Mouse (Mus musculus): Measurements from ENCODE around the gene Amigo3. TPM values are rescaled to one million over a fixed set of nuclear protein-coding genes. Genes with fewer than 3 reads are reported as not detected.

The Amigo3 gene
- polyA plus RNA-seq, 1 experiment from 2014 or later: 1.1 TPM

DNA sequence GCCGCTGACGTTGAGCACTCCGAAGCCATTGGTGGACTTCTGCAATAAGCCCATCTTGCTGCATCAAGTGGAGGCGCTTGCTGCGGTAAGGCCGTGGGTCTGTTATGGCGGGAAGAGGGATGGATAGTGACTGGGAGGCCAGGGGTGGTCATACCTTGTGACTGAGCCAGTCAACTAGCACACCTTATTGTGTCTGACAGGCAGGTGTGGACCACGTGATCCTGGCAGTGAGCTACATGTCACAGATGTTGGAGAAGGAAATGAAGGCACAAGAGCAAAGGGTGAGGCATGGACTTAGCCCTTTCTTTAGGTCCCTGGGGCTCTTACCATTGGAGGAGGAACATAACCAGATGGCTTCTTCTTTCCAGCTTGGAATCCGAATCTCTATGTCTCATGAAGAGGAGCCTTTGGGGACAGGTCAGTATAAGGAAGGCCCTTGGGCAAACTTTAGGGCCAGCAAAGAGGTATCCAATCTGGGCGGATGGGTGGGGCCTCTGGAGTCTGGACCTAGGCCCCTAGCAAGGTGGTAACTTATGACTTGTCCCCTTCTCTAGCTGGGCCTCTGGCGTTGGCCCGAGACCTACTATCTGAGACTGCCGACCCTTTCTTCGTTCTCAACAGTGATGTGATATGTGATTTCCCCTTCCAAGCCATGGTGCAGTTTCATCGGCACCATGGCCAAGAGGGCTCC lies 3.3 kb upstream of the Amigo3 start:
- no peaks in the 10 kb centered on the region for H3K9me3 ChIP-seq (replicated peaks; ENCODE audit: control insufficient read depth, low read length)
- no peak for ATAC-seq (replicated peaks; ENCODE audit: insufficient number of reproducible peaks, low FRiP score, low TSS enrichment)
- 35% methylated on average over 15 of the region's 15 CpGs for WGBS (ENCODE audit: insufficient replicate concordance)
- H3K27me3 ChIP-seq (ENCODE audit: control insufficient read depth, insufficient read depth, low read length): no peaks in the 10 kb centered on the region
- H3K9ac ChIP-seq (ENCODE audit: low read depth, low read length): peak overlapping the region; percentile 79
- H3K4me2 ChIP-seq: peak overlapping the region; percentile 73
- peaks cover 34% of the 10 kb centered on the region for H3K4me1 ChIP-seq (ENCODE audit: control insufficient read depth, insufficient read depth, low read length)
- H3K4me3 ChIP-seq (ENCODE audit: low read depth, low read length): peak overlapping the region; percentile 76
- peaks cover 33% of the 10 kb centered on the region for H3K36me3 ChIP-seq (ENCODE audit: control insufficient read depth, insufficient read depth, low read length)
- 0 out of 2 replicates have a peak overlapping the region, but pooled peaks have one; percentile 23 for H3K27ac ChIP-seq (ENCODE audit: low read depth, low read length)

GRCm38 (mm10) chr9:108051184-108051930 lies 1.6 kb upstream of the Amigo3 start:
- WGBS (ENCODE audit: insufficient replicate concordance): 94% methylated on average over 15 of the region's 15 CpGs
- H3K4me1 ChIP-seq (ENCODE audit: control insufficient read depth, insufficient read depth, low read length): peaks cover 34% of the 10 kb centered on the region

DNA sequence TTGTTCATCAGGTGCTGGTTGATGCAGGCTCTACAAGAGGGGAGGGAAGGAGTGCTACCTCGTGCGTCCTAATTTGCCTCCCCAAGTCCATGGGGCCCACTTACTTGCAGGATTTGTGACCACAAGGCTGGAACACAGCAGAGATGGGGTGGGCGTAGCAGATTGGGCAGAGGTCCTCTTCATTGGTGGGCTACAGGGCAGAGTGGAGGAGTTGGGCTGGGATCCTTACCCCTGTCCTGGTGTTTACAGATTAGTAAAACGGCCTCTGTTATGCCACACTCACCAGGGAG lies 1.1 kb upstream of the Amigo3 start:
- Histone ChIP-seq H3K27ac (ENCODE audit: low read depth, low read length) (no peak overlapping the region), H3K9ac (ENCODE audit: low read depth, low read length) (no peak overlapping the region), H3K4me2 (no peak overlapping the region), H3K9me3 (replicated peaks; ENCODE audit: control insufficient read depth, low read length) (no peaks in the 10 kb centered on the region), H3K4me3 (ENCODE audit: low read depth, low read length) (no peak overlapping the region), H3K27me3 (ENCODE audit: control insufficient read depth, insufficient read depth, low read length) (no peaks in the 10 kb centered on the region), H3K4me1 (ENCODE audit: control insufficient read depth, insufficient read depth, low read length) (peaks cover 30% of the 10 kb centered on the region), H3K36me3 (ENCODE audit: control insufficient read depth, insufficient read depth, low read length) (peaks cover 23% of the 10 kb centered on the region)
- 85% methylated on average over 4 of the region's 4 CpGs for WGBS (ENCODE audit: insufficient replicate concordance)
- ATAC-seq (replicated peaks; ENCODE audit: insufficient number of reproducible peaks, low FRiP score, low TSS enrichment): no peak

More at GRCm38 (mm10) chr9:108051184-108051930, 1.6 kb upstream of the Amigo3 start:
- ATAC-seq (replicated peaks; ENCODE audit: insufficient number of reproducible peaks, low FRiP score, low TSS enrichment): no peak
- H3K36me3 ChIP-seq (ENCODE audit: control insufficient read depth, insufficient read depth, low read length): peaks cover 26% of the 10 kb centered on the region
- no peak overlapping the region for H3K27ac ChIP-seq (ENCODE audit: low read depth, low read length)
- no peak overlapping the region for H3K9ac ChIP-seq (ENCODE audit: low read depth, low read length)
- H3K4me2 ChIP-seq: no peak overlapping the region
- H3K9me3 ChIP-seq (replicated peaks; ENCODE audit: control insufficient read depth, low read length): no peaks in the 10 kb centered on the region
- no peak overlapping the region for H3K4me3 ChIP-seq (ENCODE audit: low read depth, low read length)
- H3K27me3 ChIP-seq (ENCODE audit: control insufficient read depth, insufficient read depth, low read length): no peaks in the 10 kb centered on the region

DNA sequence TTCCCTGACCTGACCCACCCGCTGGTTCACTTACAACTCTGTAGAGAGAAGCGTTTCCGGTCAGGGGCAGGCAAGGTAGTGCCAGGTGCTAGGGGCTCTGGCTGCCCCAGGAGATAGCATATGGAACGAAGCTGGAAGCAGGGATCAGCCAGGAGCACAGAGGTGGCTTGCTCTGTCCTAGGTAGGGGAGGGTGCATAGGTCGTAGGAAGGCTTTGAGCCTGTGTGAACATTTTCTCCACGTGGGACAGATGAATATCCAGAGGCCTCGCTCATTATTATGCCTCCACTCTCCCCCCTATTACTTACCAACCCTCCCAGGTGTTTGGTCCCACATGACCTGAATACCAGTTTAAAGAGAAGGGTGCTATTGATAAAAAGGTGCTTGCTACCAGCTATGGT lies 548 bp upstream of the Amigo3 start:
- WGBS (ENCODE audit: insufficient replicate concordance): 69% methylated on average over 7 of the region's 7 CpGs
- Histone ChIP-seq H3K36me3 (ENCODE audit: control insufficient read depth, insufficient read depth, low read length) (peaks cover 23% of the 10 kb centered on the region), H3K27me3 (ENCODE audit: control insufficient read depth, insufficient read depth, low read length) (no peaks in the 10 kb centered on the region), H3K9me3 (replicated peaks; ENCODE audit: control insufficient read depth, low read length) (no peaks in the 10 kb centered on the region), H3K4me3 (ENCODE audit: low read depth, low read length) (no peak overlapping the region), H3K4me1 (ENCODE audit: control insufficient read depth, insufficient read depth, low read length) (peaks cover 26% of the 10 kb centered on the region), H3K4me2 (no peak overlapping the region), H3K9ac (ENCODE audit: low read depth, low read length) (peak overlapping the region; percentile 40; the same call in 1 of the 2 replicates), H3K27ac (ENCODE audit: low read depth, low read length) (no peak overlapping the region)
- no peak for ATAC-seq (replicated peaks; ENCODE audit: insufficient number of reproducible peaks, low FRiP score, low TSS enrichment)

- no peaks in the 10 kb centered on the region for H3K27me3 ChIP-seq (ENCODE audit: control insufficient read depth, insufficient read depth, low read length)
- no peak overlapping the region for H3K4me3 ChIP-seq (ENCODE audit: low read depth, low read length)
- H3K9ac ChIP-seq (ENCODE audit: low read depth, low read length): no peak overlapping the region
- H3K36me3 ChIP-seq (ENCODE audit: control insufficient read depth, insufficient read depth, low read length): peaks cover 25% of the 10 kb centered on the region
- 91% methylated on average over 15 of the region's 15 CpGs for WGBS (ENCODE audit: insufficient replicate concordance)
- H3K9me3 ChIP-seq (replicated peaks; ENCODE audit: control insufficient read depth, low read length): no peaks in the 10 kb centered on the region
- peaks cover 14% of the 10 kb centered on the region for H3K4me1 ChIP-seq (ENCODE audit: control insufficient read depth, insufficient read depth, low read length)
- peak overlapping the region; percentile 63; the same call in 1 of the 2 replicates for H3K4me2 ChIP-seq
- no peak for ATAC-seq (replicated peaks; ENCODE audit: insufficient number of reproducible peaks, low FRiP score, low TSS enrichment)
- H3K27ac ChIP-seq (ENCODE audit: low read depth, low read length): no peak overlapping the region
Measured at GRCm38 (mm10) chr9:108053665-108054225, 786 bp downstream of the Amigo3 start.

GRCm38 (mm10) chr9:108054331-108055040 lies 1.5 kb downstream of the Amigo3 start:
- no peak overlapping the region for H3K9ac ChIP-seq (ENCODE audit: low read depth, low read length)
- 86% methylated on average over 22 of the region's 22 CpGs for WGBS (ENCODE audit: insufficient replicate concordance)
- H3K27ac ChIP-seq (ENCODE audit: low read depth, low read length): no peak overlapping the region
- H3K36me3 ChIP-seq (ENCODE audit: control insufficient read depth, insufficient read depth, low read length): peaks cover 28% of the 10 kb centered on the region
- H3K4me1 ChIP-seq (ENCODE audit: control insufficient read depth, insufficient read depth, low read length): peaks cover 14% of the 10 kb centered on the region
- no peak overlapping the region for H3K4me2 ChIP-seq
- H3K27me3 ChIP-seq (ENCODE audit: control insufficient read depth, insufficient read depth, low read length): no peaks in the 10 kb centered on the region
- ATAC-seq (replicated peaks; ENCODE audit: insufficient number of reproducible peaks, low FRiP score, low TSS enrichment): no peak
- no peaks in the 10 kb centered on the region for H3K9me3 ChIP-seq (replicated peaks; ENCODE audit: control insufficient read depth, low read length)
- no peak overlapping the region for H3K4me3 ChIP-seq (ENCODE audit: low read depth, low read length)

GRCm38 (mm10) chr9:108055061-108055460 lies 2.1 kb downstream of the Amigo3 start:
- Histone ChIP-seq H3K36me3 (ENCODE audit: control insufficient read depth, insufficient read depth, low read length) (peaks cover 28% of the 10 kb centered on the region), H3K9ac (ENCODE audit: low read depth, low read length) (no peak overlapping the region), H3K9me3 (replicated peaks; ENCODE audit: control insufficient read depth, low read length) (no peaks in the 10 kb centered on the region), H3K27me3 (ENCODE audit: control insufficient read depth, insufficient read depth, low read length) (no peaks in the 10 kb centered on the region), H3K4me2 (no peak overlapping the region), H3K27ac (ENCODE audit: low read depth, low read length) (no peak overlapping the region), H3K4me3 (ENCODE audit: low read depth, low read length) (no peak overlapping the region), H3K4me1 (ENCODE audit: control insufficient read depth, insufficient read depth, low read length) (peaks cover 12% of the 10 kb centered on the region)
- WGBS (ENCODE audit: insufficient replicate concordance): 67% methylated on average over 1 of the region's 1 CpGs
- ATAC-seq (replicated peaks; ENCODE audit: insufficient number of reproducible peaks, low FRiP score, low TSS enrichment): no peak

- WGBS (ENCODE audit: insufficient replicate concordance): 89% methylated on average over 6 of the region's 6 CpGs
- no peak overlapping the region for H3K4me3 ChIP-seq (ENCODE audit: low read depth, low read length)
- peaks cover 12% of the 10 kb centered on the region for H3K4me1 ChIP-seq (ENCODE audit: control insufficient read depth, insufficient read depth, low read length)
- H3K27me3 ChIP-seq (ENCODE audit: control insufficient read depth, insufficient read depth, low read length): no peaks in the 10 kb centered on the region
- H3K4me2 ChIP-seq: no peak overlapping the region
- H3K9ac ChIP-seq (ENCODE audit: low read depth, low read length): no peak overlapping the region
- no peak for ATAC-seq (replicated peaks; ENCODE audit: insufficient number of reproducible peaks, low FRiP score, low TSS enrichment)
- no peaks in the 10 kb centered on the region for H3K9me3 ChIP-seq (replicated peaks; ENCODE audit: control insufficient read depth, low read length)
- H3K27ac ChIP-seq (ENCODE audit: low read depth, low read length): no peak overlapping the region
- H3K36me3 ChIP-seq (ENCODE audit: control insufficient read depth, insufficient read depth, low read length): peaks cover 25% of the 10 kb centered on the region
Measured at GRCm38 (mm10) chr9:108055661-108056237, 2.8 kb downstream of the Amigo3 start.
